Mouse (Mus musculus) liver, embryonic 14.5 days (tissue): ENCODE data around the gene Tfcp2.

ENCODE experiments used
- CTCF ChIP-seq: IDR thresholded peaks from 2 replicates; pipeline ENCODE4 v1.5.1; 2016; ENCODE audit warnings: antibody characterized with exemption, low read depth, control low read depth
- EP300 ChIP-seq: IDR thresholded peaks from 2 replicates; pipeline ENCODE4 v1.6.1; 2016; ENCODE audit warnings: antibody characterized with exemption, low read depth

DNA sequence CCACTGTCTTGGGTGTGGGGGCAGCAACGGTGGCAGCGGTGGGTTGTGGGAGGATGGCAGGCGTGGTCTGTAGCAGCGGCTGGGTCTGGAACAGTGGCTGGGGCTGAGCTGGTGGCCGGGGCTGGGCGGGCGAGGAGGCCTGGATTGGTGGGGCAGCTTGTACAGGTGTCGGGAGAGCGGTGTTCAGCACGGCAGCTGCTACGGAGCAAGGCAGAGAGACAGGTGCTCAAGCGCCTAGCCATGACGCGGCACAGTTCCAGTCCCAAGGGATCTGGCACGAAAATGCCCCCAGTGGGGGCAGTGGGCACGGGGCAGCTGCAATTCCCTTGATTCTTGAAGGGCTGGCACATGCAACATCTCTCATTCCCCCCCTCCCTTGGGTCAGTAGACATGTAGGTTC is 34.1 kb upstream of the Tfcp2 start:
- no peak for TF ChIP-seq EP300
- TF ChIP-seq CTCF = no peak
